In the genomic region with DNA sequence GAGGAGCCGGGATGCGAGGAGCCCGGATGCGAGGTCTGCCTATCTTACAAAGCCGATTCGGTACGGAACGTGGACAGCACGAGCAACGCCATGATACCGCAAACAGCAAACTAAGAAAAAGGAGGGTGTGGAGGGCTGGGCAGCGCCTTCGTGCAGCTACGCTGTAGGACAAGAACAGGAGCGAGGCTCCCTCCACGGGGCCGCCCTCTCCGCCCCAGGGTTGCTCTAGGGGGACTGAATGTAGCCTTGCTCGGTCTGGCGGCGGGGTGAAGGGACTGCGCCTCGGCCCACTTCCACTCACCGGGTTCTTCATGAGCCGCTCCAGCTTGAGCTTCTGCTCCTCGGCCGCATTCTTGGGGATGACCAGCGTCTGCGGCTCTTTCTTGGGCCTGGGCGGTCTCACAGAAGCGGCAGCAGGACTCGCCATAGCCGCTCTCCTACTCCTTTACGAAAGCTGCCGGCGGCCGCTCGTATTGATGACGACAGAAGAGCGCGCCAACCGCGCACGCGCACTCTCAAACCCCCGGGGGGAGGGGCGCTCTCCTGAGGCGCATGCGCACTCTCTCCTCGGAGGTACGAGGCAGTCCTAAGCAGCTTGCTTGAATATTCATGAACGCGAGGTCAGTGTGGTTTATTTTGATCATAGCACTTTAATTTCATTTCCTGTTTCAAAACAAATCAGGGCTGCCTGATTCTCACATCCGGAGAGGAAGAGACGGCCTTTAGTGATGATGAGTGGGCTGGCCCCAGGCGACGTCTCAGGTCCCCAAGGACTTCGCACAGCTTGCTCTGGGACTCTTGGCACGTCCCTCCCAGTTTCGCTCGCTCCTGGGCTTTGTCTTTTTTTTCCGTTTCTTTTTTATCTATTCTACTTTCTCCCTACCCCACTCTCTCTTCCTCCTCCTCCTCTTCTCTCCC, we compare ENCODE assay signal across 7 mouse cellular contexts. TPM values are rescaled to one million over a fixed set of nuclear protein-coding genes. Genes with fewer than 3 reads are reported as not detected.
DNase-seq lines count a peak whose midpoint lies in the region; ATAC-seq lines count a peak whose summit lies in the region.

Gene Prkrip1, minus strand, starts transcription at position 490 of the 918 bp plus-strand sequence.

- H3K4me3 ChIP-seq in intestine, embryonic 15.5 days (replicated peaks) = peak within 1 kb of the TSS; percentile 92
- peak within 1 kb of the TSS; percentile 76 for H3K4me3 ChIP-seq in midbrain, embryonic 10.5 days

- peak within 1 kb of the TSS; percentile 81 for H3K4me2 ChIP-seq in intestine, embryonic 15.5 days (replicated peaks)

- peaks cover 21% of the 10 kb centered on the region for H3K36me3 ChIP-seq in intestine, embryonic 15.5 days
- peaks cover 38% of the 10 kb centered on the region for H3K36me3 ChIP-seq in midbrain, embryonic 10.5 days

- no peaks in the 10 kb centered on the region for H3K27me3 ChIP-seq in intestine, embryonic 15.5 days (replicated peaks)
- H3K27me3 ChIP-seq in midbrain, embryonic 10.5 days (ENCODE audit: low read depth, poor library complexity, severe bottlenecking) = no peaks in the 10 kb centered on the region

- H3K9ac ChIP-seq in intestine, embryonic 15.5 days = peak within 1 kb of the TSS; percentile 88

- no peaks in the 10 kb centered on the region for H3K9me3 ChIP-seq in intestine, embryonic 15.5 days
- no peaks in the 10 kb centered on the region; the same call in 1 of the 2 replicates for H3K9me3 ChIP-seq in midbrain, embryonic 10.5 days (replicated peaks)

- under 1% methylated on average over 62 of the region's 62 CpGs for WGBS in intestine, embryonic 15.5 days
- under 1% methylated on average over 62 of the region's 62 CpGs for WGBS in midbrain, embryonic 10.5 days

- H3K4me1 ChIP-seq in intestine, embryonic 15.5 days (replicated peaks) = peaks cover 7% of the 10 kb centered on the region
- H3K4me1 ChIP-seq in midbrain, embryonic 10.5 days = peaks cover 25% of the 10 kb centered on the region

- DNase-seq in adrenal gland, adult 2 months = peak; percentile 95
- DNase-seq in embryo, embryonic 11.5 days (ENCODE audit: low read depth, low spot score) = peak; percentile 96
- DNase-seq in gastrocnemius, postnatal 36 days = peak; percentile 86 to 92
- DNase-seq in left cerebral cortex, postnatal 25 days (ENCODE audit: low spot score in 2 of 2) = peak; percentile 94 to 95
- peak; percentile 97 for DNase-seq in midbrain, embryonic 10.5 days (ENCODE audit: low spot score)
- peak; percentile 98 for DNase-seq in right cerebral cortex, postnatal 4 days

- peak within 1 kb of the TSS; percentile 82 for H3K27ac ChIP-seq in intestine, embryonic 15.5 days
- H3K27ac ChIP-seq in midbrain, embryonic 10.5 days (replicated peaks) = peak within 1 kb of the TSS; percentile 94

- peak; percentile 94 for ATAC-seq in intestine, embryonic 15.5 days

- intact Hi-C loops in gastrocnemius, postnatal 36 days (cut with DNase I) = no loop called here
- intact Hi-C loops in left cerebral cortex, postnatal 25 days (cut with DNase I) = no loop called here

RNA-seq across cellular contexts. Expression of gene Prkrip1, which starts in this region (rescaled TPM):
- total RNA-seq in adrenal gland, adult 2 months (2021) = 10 to 100 TPM; 33.7 to 34.5 TPM
- 2.5 and 4.3 TPM in 2 replicates for polyA plus RNA-seq in adrenal gland, adult 2 months (2012; rRNA removed)
- total RNA-seq in gastrocnemius, postnatal 36 days (2021) = 10 to 100 TPM; 20.9 to 21.4 TPM
- 44.2 and 45.7 TPM in 2 replicates for polyA plus RNA-seq in intestine, embryonic 15.5 days (2015; fragmentation: Nextera tagmentation; extraction: Ambion mirVana)
- 10 to 100 TPM; 36.8 to 37.1 TPM for total RNA-seq in left cerebral cortex, postnatal 25 days (2021)
- polyA plus RNA-seq in midbrain, embryonic 10.5 days (2016; fragmentation: Nextera tagmentation; extraction: Ambion mirVana) = 67.7 and 72.9 TPM in 2 replicates

Comparison
In these comparisons a context has a peak if more than half of its experiments do, and no peak if none do; other contexts are left out.
1. Peak in every context shown above with its lines: DNase-seq, ATAC-seq, H3K4me3 ChIP-seq and H3K27ac ChIP-seq.